Mouse (Mus musculus) large intestine, adult 2 months (tissue): ENCODE measurements around the gene Gm10424. TPM values are rescaled to one million over a fixed set of nuclear protein-coding genes. Genes with fewer than 3 reads are reported as not detected.
"Not testable (repeated sequence)": the region's sequence is repeated elsewhere in the genome, so short reads cannot be mapped to it uniquely, and the experiment has no call there.

Source experiments
- DNase-seq: peaks from one replicate; pipeline ENCODE4 v3.0.0-alpha.2; 2012; ENCODE audit warnings: low read depth, low spot score
- WGBS: fragments of 180-500 bp; shearing (Covaris S2); methylation state at CpG from one replicate; pipeline ENCODE4 v1.1.7; 2018; 5-methylcytosine and 5-hydroxymethylcytosine counted together
- polyA plus RNA-seq: library from polyadenylated mRNA; depleted of rRNA; stranded (reverse); fragments of >200 nt; gene quantifications from 2 replicates; pipeline ENCODE4 v1.2.3, GENCODE M21; 2012; rRNA removed

Gene Gm10424
- polyA plus RNA-seq, result not detected in 2 replicates

DNA sequence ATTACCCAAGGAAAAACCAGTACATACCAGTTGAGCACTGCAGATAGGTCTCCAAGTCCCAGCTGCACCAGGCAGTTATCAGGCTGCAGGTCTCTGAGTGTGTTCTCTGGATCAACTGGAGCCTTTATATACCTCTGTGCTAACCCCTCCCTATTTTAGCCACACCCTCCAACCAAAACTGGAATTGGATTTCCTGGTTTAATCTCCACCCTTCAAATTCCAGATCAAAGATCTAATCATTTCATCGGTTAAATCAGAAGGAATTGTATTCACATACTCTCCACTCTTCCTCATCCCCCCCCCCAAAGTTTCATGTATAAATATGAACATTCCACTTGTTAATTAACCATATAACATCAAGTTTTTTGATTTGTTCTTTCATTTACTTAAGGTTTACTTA lies at the start of gene Gm10424:
TSS of gene Gm10424 (minus strand) at position 101 of the 400 bp plus-strand sequence.
- no CpG with 5 or more reads among the region's 1 CpGs for WGBS
- DNase-seq, result not testable (repeated sequence)

DNA sequence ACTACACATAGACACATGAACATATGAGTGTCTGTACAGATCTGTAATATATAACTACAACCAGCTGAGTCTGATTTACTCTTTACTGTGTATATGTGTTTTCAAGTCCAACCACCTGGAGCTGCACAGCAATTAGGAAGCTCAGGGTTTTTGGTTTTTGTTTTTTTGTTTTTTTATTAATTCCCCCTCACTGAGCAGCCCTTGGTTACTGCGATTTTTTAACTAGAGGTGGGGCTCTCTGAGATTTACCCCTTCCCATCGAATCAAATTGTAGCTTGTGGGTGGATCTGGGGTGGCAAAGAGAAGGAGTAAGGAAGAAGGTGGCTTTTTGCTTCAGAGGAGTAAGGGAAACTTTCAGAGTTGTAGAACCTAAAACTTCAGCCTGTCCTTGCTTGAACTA lies 33.0 kb upstream of the Gm10424 start, which contains the start of gene Gm3259:
TSS of gene Gm3259 (plus strand) at position 301 of the 400 bp plus-strand sequence.
- DNase-seq, result not testable (repeated sequence)
- WGBS, result 27% methylated on average over 2 of the region's 2 CpGs

Other genes starting within 250 kb of the Gm10424 start
- gene Gm7942, start 165.8 kb downstream of the Gm10424 start, polyA plus RNA-seq, result not detected in 2 replicates
- gene Gm16513, start 90.1 kb downstream of the Gm10424 start, polyA plus RNA-seq, result not detected in 2 replicates
- gene Gm3259, start 33.1 kb upstream of the Gm10424 start, polyA plus RNA-seq, result not detected in 2 replicates
- gene D5Ertd577e, start 184.0 kb upstream of the Gm10424 start, polyA plus RNA-seq, result not detected in 2 replicates
- not detected in 2 replicates for gene Gm3286, start 238.0 kb upstream of the Gm10424 start, polyA plus RNA-seq